Mouse (Mus musculus): ENCODE measurements around the gene Pyroxd2. TPM values are rescaled to one million over a fixed set of nuclear protein-coding genes. Genes with fewer than 3 reads are reported as not detected.

Pyroxd2 gene
- polyA plus RNA-seq, 1 experiment from 2014 or later: 1.1 TPM

DNA sequence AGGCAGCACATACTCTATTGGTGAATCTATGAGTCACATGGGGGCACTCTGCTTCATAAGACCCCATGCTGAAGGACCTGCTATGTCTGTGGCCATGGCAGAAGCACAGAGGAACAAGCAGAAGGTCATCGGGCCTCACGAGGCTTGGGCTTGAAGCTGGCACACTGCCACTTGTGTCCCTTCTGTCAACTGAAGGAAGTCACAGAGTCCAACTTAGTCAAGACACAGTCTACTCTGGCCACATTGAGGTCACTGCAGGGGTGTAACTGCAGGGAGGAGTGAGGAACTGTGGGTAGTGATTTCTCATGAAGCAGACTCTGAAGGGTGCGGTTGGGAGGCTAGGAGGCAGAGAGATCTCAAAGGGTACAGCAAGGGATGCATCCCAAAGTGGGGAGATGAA, 75.1 kb downstream of the Pyroxd2 start:
- no peaks in the 10 kb centered on the region for H3K36me3 ChIP-seq (ENCODE audit: poor library complexity, severe bottlenecking)
- no peak overlapping the region for H3K9ac ChIP-seq
- peaks cover 22% of the 10 kb centered on the region for H3K4me1 ChIP-seq
- 92% methylated on average over 3 of the region's 3 CpGs for WGBS
- no peak for ATAC-seq
- no peaks in the 10 kb centered on the region for H3K9me3 ChIP-seq (replicated peaks)
- no peaks in the 10 kb centered on the region for H3K27me3 ChIP-seq
- no peak overlapping the region for H3K4me3 ChIP-seq
- no peak overlapping the region for H3K4me2 ChIP-seq
- no peak overlapping the region for H3K27ac ChIP-seq

DNA sequence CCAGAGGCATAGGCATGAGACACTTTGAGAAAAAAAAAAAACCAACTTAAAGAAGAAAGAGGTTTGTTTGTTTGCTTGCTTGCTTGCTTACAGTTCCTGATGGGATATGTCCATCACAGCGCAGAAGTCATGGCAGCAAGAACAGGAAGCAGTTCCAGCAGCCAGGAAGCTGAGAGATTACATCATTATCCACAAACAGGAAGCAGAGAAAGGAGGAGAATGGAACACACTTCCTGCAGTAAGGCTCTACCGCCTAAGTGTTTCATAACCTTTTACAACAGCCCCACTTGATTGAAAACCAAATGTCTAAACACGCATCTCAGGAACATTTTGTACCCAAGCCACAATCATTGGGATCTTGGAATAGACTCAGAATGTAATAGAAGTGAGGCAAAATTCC, 75.6 kb downstream of the Pyroxd2 start:
- Histone ChIP-seq H3K9ac (no peak overlapping the region), H3K9me3 (replicated peaks) (no peaks in the 10 kb centered on the region), H3K4me2 (no peak overlapping the region), H3K4me3 (no peak overlapping the region), H3K36me3 (ENCODE audit: poor library complexity, severe bottlenecking) (no peaks in the 10 kb centered on the region), H3K27ac (no peak overlapping the region), H3K4me1 (peaks cover 27% of the 10 kb centered on the region), H3K27me3 (no peaks in the 10 kb centered on the region)
- WGBS: 92% methylated on average over 3 of the region's 3 CpGs
- ATAC-seq: no peak

Other genes with a start within 250 kb of the Pyroxd2 start
- gene R3hcc1l, start 234.0 kb downstream of the Pyroxd2 start, polyA plus RNA-seq (2015; fragmentation: Nextera tagmentation; extraction: Ambion mirVana): 15.9 and 18.1 TPM in 2 replicates
- 0.11 and 0.13 TPM in 2 replicates for gene Loxl4, start 140.0 kb downstream of the Pyroxd2 start, polyA plus RNA-seq (2015; fragmentation: Nextera tagmentation; extraction: Ambion mirVana)
- gene Hps1, start 27.2 kb upstream of the Pyroxd2 start, polyA plus RNA-seq (2015; fragmentation: Nextera tagmentation; extraction: Ambion mirVana): 14.7 and 14.8 TPM in 2 replicates

Measured in forebrain, embryonic 13.5 days (tissue).